Mouse (Mus musculus) hindbrain, postnatal 0 days (tissue): Measurements from ENCODE around the gene Dqx1. TPM values are rescaled to one million over a fixed set of nuclear protein-coding genes. Genes with fewer than 3 reads are reported as not detected.

Experiments
- ATAC-seq: fragments of 200-750 bp; cut with Nextera tagmentation; 2 replicates; pipeline ENCODE4 v1.8.0; 2017; ENCODE audit warnings: mild to moderate bottlenecking, moderate TSS enrichment, moderate library complexity
- DNase-seq: peaks from one replicate; pipeline ENCODE4 v3.0.0-alpha.2; 2015; ENCODE audit warnings: low spot score
- H3K27ac ChIP-seq: fragments of 300-500 bp; sonication (generic); 2 replicates; pipeline ENCODE4 v1.5.1; 2014; ENCODE audit warnings: mild to moderate bottlenecking
- H3K27me3 ChIP-seq: fragments of 300-500 bp; sonication (generic); 2 replicates; pipeline ENCODE4 v1.6.1; 2014; ENCODE audit warnings: low read length, mixed read lengths; ENCODE audit not compliant: insufficient read depth
- H3K36me3 ChIP-seq: fragments of 300-500 bp; sonication (generic); 2 replicates; pipeline ENCODE4 v1.6.1; 2014; ENCODE audit warnings: low read length, mixed read lengths; ENCODE audit not compliant: insufficient read depth
- H3K4me1 ChIP-seq: fragments of 300-500 bp; sonication (generic); 2 replicates; pipeline ENCODE4 v1.6.1; 2014; ENCODE audit warnings: antibody characterized with exemption, low read length, mixed read lengths; ENCODE audit not compliant: insufficient read depth
- H3K4me2 ChIP-seq: fragments of 300-500 bp; sonication (generic); 2 replicates; pipeline ENCODE4 v1.6.1; 2014; ENCODE audit warnings: low read depth, mild to moderate bottlenecking, low read length, moderate library complexity, mixed read lengths
- H3K4me3 ChIP-seq: fragments of 300-500 bp; sonication (generic); 2 replicates; pipeline ENCODE4 v1.5.1; 2014; ENCODE audit warnings: low read length
- H3K9ac ChIP-seq: fragments of 300-500 bp; sonication (generic); replicated peaks from 2 replicates; pipeline ENCODE4 v1.6.1; 2014; ENCODE audit warnings: mild to moderate bottlenecking, low read length, moderate library complexity, mixed read lengths
- H3K9me3 ChIP-seq: fragments of 300-500 bp; sonication (generic); 2 replicates; pipeline ENCODE4 v1.6.1; 2016; ENCODE audit warnings: low read length, mixed read lengths
- CTCF ChIP-seq: IDR thresholded peaks from 2 replicates; pipeline ENCODE4 v1.5.1; 2016; ENCODE audit warnings: antibody characterized with exemption, control low read depth, low read depth
- WGBS: fragments of 180-500 bp; shearing (Covaris S2); extraction: QIAGEN DNeasy Blood & Tissue Kit; methylation state at CpG from one replicate; pipeline ENCODE4 v1.1.7; 2014; 5-methylcytosine and 5-hydroxymethylcytosine counted together
- polyA plus RNA-seq: library from polyadenylated mRNA; unstranded; fragments of >200 nt; fragmentation: Nextera tagmentation; extraction: Ambion mirVana; gene quantifications from 2 replicates; pipeline ENCODE4 v1.2.1, GENCODE M21; 2015
- total RNA-seq: library from RNA; depleted of rRNA; stranded (reverse); fragments of >200 nt; gene quantifications from 2 replicates; pipeline ENCODE4 v1.2.3, GENCODE M21; 2014

The Dqx1 gene
- total and polyA plus RNA-seq, 2 experiments from 2014 or later, result 0.36 TPM; not detected in 1

GRCm38 (mm10) chr6:83032769-83033191 is 24.9 kb upstream of the Dqx1 start:
- ATAC-seq (peak; percentile 46), DNase-seq (peak; percentile 15)
- Histone ChIP-seq H3K36me3 (no peaks in the 10 kb centered on the region), H3K9ac (peak overlapping the region; percentile 40; the same call in 1 of the 2 replicates), H3K4me2 (peak overlapping the region; percentile 84), H3K4me1 (0 out of 2 replicates have a peak, but pooled peaks cover 8% of the 10 kb centered on the region), H3K27me3 (peaks cover 25% of the 10 kb centered on the region; the same call in 1 of the 2 replicates), H3K27ac (no peak overlapping the region), H3K9me3 (no peaks in the 10 kb centered on the region), H3K4me3 (peak overlapping the region; percentile 47)
- peak; percentile 26; the same call in 1 of the 2 replicates for TF ChIP-seq CTCF
- under 1% methylated on average over 30 of the region's 31 CpGs for WGBS

GRCm38 (mm10) chr6:83033249-83034185 is 24.1 kb upstream of the Dqx1 start, which contains the start of the genes Dok1 and Loxl3:
Gene Dok1, minus strand, starts transcription at chr6:83033471.
Gene Loxl3, plus strand, starts transcription at chr6:83034173.
- ATAC-seq, result peak; percentile 74
- under 1% methylated on average over 48 of the region's 51 CpGs for WGBS
- TF ChIP-seq CTCF, result no peak

DNA sequence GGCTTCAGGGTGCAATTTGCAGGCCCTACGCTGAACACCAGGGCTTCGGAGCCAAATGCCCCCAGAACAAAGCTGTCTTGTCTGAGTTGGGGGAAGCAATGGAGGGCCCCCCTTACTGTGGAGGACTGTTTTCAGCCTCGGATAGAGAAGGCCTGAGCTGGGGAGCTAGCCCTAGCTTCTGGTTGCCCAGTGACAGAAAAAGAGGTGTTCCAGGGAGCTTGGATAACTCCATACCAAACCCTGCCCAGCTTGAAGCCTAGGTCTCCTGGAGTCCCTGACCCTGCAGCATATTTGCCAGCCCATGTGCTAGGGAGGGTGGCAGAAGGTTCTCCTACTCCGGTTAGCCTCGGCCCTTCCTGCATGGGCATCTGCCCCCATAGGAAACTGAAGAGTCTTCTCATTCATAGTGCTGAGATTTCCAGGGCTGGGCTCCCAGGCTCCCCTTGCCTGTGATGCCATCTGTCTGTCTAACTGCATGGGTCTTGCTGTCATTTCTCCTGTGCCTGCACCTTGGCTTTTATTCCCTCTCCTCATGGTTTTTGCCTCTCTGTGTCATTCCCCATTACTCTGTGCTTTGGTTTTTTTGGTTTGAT is 23.1 kb upstream of the Dqx1 start:
- H3K4me3 ChIP-seq, result peak overlapping the region; percentile 47
- ATAC-seq (no peak), DNase-seq (no peak)
- H3K36me3 ChIP-seq, result no peaks in the 10 kb centered on the region
- peaks cover 25% of the 10 kb centered on the region; the same call in 1 of the 2 replicates for H3K27me3 ChIP-seq
- no peaks in the 10 kb centered on the region for H3K9me3 ChIP-seq
- H3K4me2 ChIP-seq, result peak overlapping the region; percentile 84
- no peak for TF ChIP-seq CTCF
- no peak overlapping the region; the same call in 1 of the 2 replicates for H3K9ac ChIP-seq
- peaks cover 15% of the 10 kb centered on the region; the same call in 1 of the 2 replicates for H3K4me1 ChIP-seq
- 0 out of 2 replicates have a peak overlapping the region, but pooled peaks have one; percentile 67 for H3K27ac ChIP-seq
- 26% methylated on average over 5 of the region's 5 CpGs for WGBS

More at GRCm38 (mm10) chr6:83033249-83034185, 24.1 kb upstream of the Dqx1 start, which contains the start of the genes Dok1 and Loxl3:
- DNase-seq, result peak; percentile 67
- H3K27ac ChIP-seq, result peak within 1 kb of the TSS; percentile 67
- no peaks in the 10 kb centered on the region for H3K9me3 ChIP-seq
- H3K4me3 ChIP-seq, result peak within 1 kb of the TSS; percentile 47
- H3K9ac ChIP-seq, result peak within 1 kb of the TSS; percentile 40; the same call in 1 of the 2 replicates
- peaks cover 25% of the 10 kb centered on the region; the same call in 1 of the 2 replicates for H3K27me3 ChIP-seq
- peaks cover 11% of the 10 kb centered on the region; the same call in 1 of the 2 replicates for H3K4me1 ChIP-seq
- H3K36me3 ChIP-seq, result no peaks in the 10 kb centered on the region
- H3K4me2 ChIP-seq, result peak within 1 kb of the TSS; percentile 84

- TF ChIP-seq CTCF, result no peak
- Histone ChIP-seq H3K9me3 (no peaks in the 10 kb centered on the region), H3K27me3 (peaks cover 20% of the 10 kb centered on the region; the same call in 1 of the 2 replicates), H3K4me3 (no peak overlapping the region), H3K36me3 (no peaks in the 10 kb centered on the region), H3K4me2 (no peak overlapping the region), H3K4me1 (peaks cover 13% of the 10 kb centered on the region; the same call in 1 of the 2 replicates), H3K9ac (no peak overlapping the region), H3K27ac (no peak overlapping the region)
- WGBS, result 82% methylated on average over 8 of the region's 8 CpGs
- DNase-seq (no peak), ATAC-seq (no peak)
These were observed 20.5 kb upstream of the Dqx1 start for GRCm38 (mm10) chr6:83037188-83037587.

- H3K4me2 ChIP-seq, result peak overlapping the region; percentile 53
- H3K27me3 ChIP-seq, result peaks cover 6% of the 10 kb centered on the region; the same call in 1 of the 2 replicates
- H3K9me3 ChIP-seq, result no peaks in the 10 kb centered on the region
- H3K27ac ChIP-seq, result no peak overlapping the region
- H3K4me1 ChIP-seq, result peaks cover 7% of the 10 kb centered on the region; the same call in 1 of the 2 replicates
- ATAC-seq, result peak; percentile 74
- peak; percentile 87 for DNase-seq
- 7% methylated on average over 24 of the region's 24 CpGs for WGBS
- H3K9ac ChIP-seq, result peak overlapping the region; percentile 24; the same call in 1 of the 2 replicates
- no peak for TF ChIP-seq CTCF
- H3K36me3 ChIP-seq, result no peaks in the 10 kb centered on the region
- peak overlapping the region; percentile 21 for H3K4me3 ChIP-seq
These were observed 19.1 kb upstream of the Dqx1 start for GRCm38 (mm10) chr6:83038496-83039012.

DNA sequence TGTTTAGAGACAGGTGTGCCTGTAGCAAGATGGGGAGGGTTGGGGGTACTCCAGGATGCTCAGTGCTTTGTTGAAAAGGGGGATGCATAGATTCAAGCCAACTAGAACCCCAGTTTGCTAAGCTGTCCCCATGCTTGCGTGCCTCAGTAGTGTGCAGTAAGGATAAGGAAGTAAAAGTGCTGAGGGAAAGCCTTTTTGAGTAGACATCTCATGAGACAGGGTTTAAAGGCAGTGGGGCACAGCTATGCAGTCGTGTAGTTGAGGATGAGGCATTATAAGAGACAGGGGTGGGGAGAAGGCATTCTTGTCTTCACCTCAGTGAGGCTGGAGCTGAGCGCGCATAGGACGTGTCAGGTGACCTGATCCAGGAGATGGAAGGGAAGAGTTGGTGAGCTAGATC is 17.0 kb upstream of the Dqx1 start:
- no peak for TF ChIP-seq CTCF
- no peak overlapping the region for H3K27ac ChIP-seq
- H3K36me3 ChIP-seq, result no peaks in the 10 kb centered on the region
- no peak overlapping the region for H3K4me3 ChIP-seq
- no peak overlapping the region for H3K9ac ChIP-seq
- DNase-seq (no peak), ATAC-seq (no peak)
- 77% methylated on average over 5 of the region's 5 CpGs for WGBS
- H3K9me3 ChIP-seq, result no peaks in the 10 kb centered on the region
- no peaks in the 10 kb centered on the region for H3K27me3 ChIP-seq
- no peak overlapping the region for H3K4me2 ChIP-seq
- peaks cover 7% of the 10 kb centered on the region; the same call in 1 of the 2 replicates for H3K4me1 ChIP-seq
